ENCODE assay signal across 9 mouse cellular contexts in genomic region chr3:86110077-86110476, GRCm38 (mm10). TPM values are rescaled to one million over a fixed set of nuclear protein-coding genes. Genes with fewer than 3 reads are reported as not detected.
DNase-seq lines count a peak whose midpoint lies in the region; ATAC-seq and TF ChIP-seq lines count a peak whose summit lies in the region.
"Had no signal": no experiment of that assay in that cellular context is flagged by ENCODE, and none has a peak within 500 bp of the region (broad histone marks: within the 10 kb centered on the region; RNA-seq: fewer than 3 reads in every experiment).

No protein-coding gene starts in this region.

- no peaks in the 10 kb centered on the region for H3K27me3 ChIP-seq in CH12.LX (replicated peaks)
- no peaks in the 10 kb centered on the region for H3K27me3 ChIP-seq in heart, embryonic 13.5 days (replicated peaks)
- no peaks in the 10 kb centered on the region for H3K27me3 ChIP-seq in limb, embryonic 11.5 days (ENCODE audit: control insufficient read depth, insufficient read depth, low read length)
- H3K27me3 ChIP-seq: neural tube, embryonic 12.5 days had no signal

- 18% methylated on average over 10 of the region's 10 CpGs for WGBS in heart, embryonic 13.5 days
- 12% methylated on average over 10 of the region's 10 CpGs for WGBS in limb, embryonic 11.5 days

- H3K4me1 ChIP-seq in CH12.LX (ENCODE audit: control insufficient read depth in 1 of 2, insufficient read depth in 2 of 2) = peaks cover 0 to 8% of the 10 kb centered on the region in 2 experiments; a peak in 3 of 4 replicates
- peaks cover 3% of the 10 kb centered on the region; the same call in 1 of the 2 replicates for H3K4me1 ChIP-seq in heart, embryonic 13.5 days
- peaks cover 7% of the 10 kb centered on the region; the same call in 1 of the 2 replicates for H3K4me1 ChIP-seq in limb, embryonic 11.5 days (ENCODE audit: control insufficient read depth, insufficient read depth, low read length)
- H3K4me1 ChIP-seq: neural tube, embryonic 12.5 days had no signal

- TF ChIP-seq POLR2A in CH12.LX (IDR thresholded peaks at IDR 0.05; ENCODE audit: low read depth, low read length) = peak; percentile 55

- peak; percentile 28 to 70; a peak in 2 of 4 replicates for TF ChIP-seq CTCF in CH12.LX (conservative IDR thresholded peaks at IDR 0.05 in 1 of 2, IDR thresholded peaks at IDR 0.05 in 1 of 2; ENCODE audit: low read depth in 2 of 2, low read length in 2 of 2)

- peak overlapping the region; percentile 92 for H3K4me2 ChIP-seq in CH12.LX (ENCODE audit: insufficient read depth, low read depth, poor library complexity, severe bottlenecking)
- peak overlapping the region; percentile 53 for H3K4me2 ChIP-seq in heart, embryonic 13.5 days
- no peak overlapping the region for H3K4me2 ChIP-seq in limb, embryonic 11.5 days (ENCODE audit: low read depth, severe bottlenecking)
- H3K4me2 ChIP-seq: neural tube, embryonic 12.5 days had no signal

- peak; percentile 77 for DNase-seq in A20 (ENCODE audit: low read depth, low spot score)
- DNase-seq in CH12.LX (ENCODE audit: extremely low read depth) = peak; percentile 89
- DNase-seq in c-Kit-positive CD71-positive TER-119-negative erythroid progenitor cells, embryonic 14.5 days (ENCODE audit: low read depth) = peak; percentile 63
- peak; percentile 77 for DNase-seq in limb, embryonic 11.5 days (ENCODE audit: low spot score)
- DNase-seq in right cerebral cortex, postnatal 25 days = no peak
- DNase-seq in left cerebral cortex, adult 11 months (ENCODE audit: low spot score) = no peak

- H3K36me3 ChIP-seq in CH12.LX (replicated peaks in 1 of 2; ENCODE audit: control insufficient read depth in 1 of 2, insufficient read depth in 1 of 2, low read length in 1 of 2) = no peaks in the 10 kb centered on the region
- H3K36me3 ChIP-seq in heart, embryonic 13.5 days = peaks cover 14% of the 10 kb centered on the region
- H3K36me3 ChIP-seq in limb, embryonic 11.5 days (ENCODE audit: control insufficient read depth, insufficient read depth, low read length) = no peaks in the 10 kb centered on the region
- H3K36me3 ChIP-seq: neural tube, embryonic 12.5 days had no signal

- H3K4me3 ChIP-seq in CH12.LX (replicated peaks in 1 of 3; ENCODE audit: low read depth in 2 of 3, low read length in 2 of 3, poor library complexity in 1 of 3) = peak overlapping the region in 2 of 3 experiments; percentile 9 to 36
- H3K4me3 ChIP-seq in heart, embryonic 13.5 days = peak overlapping the region; percentile 27
- H3K4me3 ChIP-seq in limb, embryonic 11.5 days (ENCODE audit: low read depth, low read length) = no peak overlapping the region
- H3K4me3 ChIP-seq: neural tube, embryonic 12.5 days had no signal

- no peak for TF ChIP-seq EP300 in CH12.LX (IDR thresholded peaks at IDR 0.05; ENCODE audit: low read length)

- dilution Hi-C loops in CH12.LX (cut with MboI; ENCODE audit: extremely low pct_ligation_motif_present, extremely low pct_unique_long_range_greater_than_20kb, low sequenced_read_pairs) = no loop called here

- no peak for ATAC-seq in heart, embryonic 13.5 days (ENCODE audit: extremely low read depth, insufficient number of reproducible peaks, low FRiP score, low TSS enrichment)
- no peak for ATAC-seq in limb, embryonic 11.5 days (ENCODE audit: insufficient number of reproducible peaks, low FRiP score, low TSS enrichment, low read depth)
- peak; percentile 81 for ATAC-seq in monocyte, adult 5-6 weeks (replicated peaks; ENCODE audit: insufficient number of reproducible peaks, low FRiP score, low TSS enrichment, poor library complexity, severe bottlenecking)

- H3K9ac ChIP-seq in CH12.LX (ENCODE audit: insufficient read depth, low read depth) = peak overlapping the region; percentile 63
- H3K9ac ChIP-seq in heart, embryonic 13.5 days = peak overlapping the region; percentile 19; the same call in 1 of the 2 replicates
- H3K9ac ChIP-seq in limb, embryonic 11.5 days (ENCODE audit: low read length) = peak overlapping the region; percentile 17; the same call in 1 of the 2 replicates
- H3K9ac ChIP-seq: neural tube, embryonic 12.5 days had no signal

- in situ Hi-C loops in CH12.LX (cut with MboI; ENCODE audit: low pct_ligation_motif_present, low pct_unique_long_range_greater_than_20kb, low sequenced_read_pairs) = loop anchor here (25.0 kb wide), 1 partner anchor 398 kb away; no protein-coding TSS in a partner anchor

- H3K9me3 ChIP-seq in CH12.LX (replicated peaks; ENCODE audit: low read length) = no peaks in the 10 kb centered on the region
- H3K9me3 ChIP-seq in heart, embryonic 13.5 days = no peaks in the 10 kb centered on the region
- H3K9me3 ChIP-seq in limb, embryonic 11.5 days (ENCODE audit: control insufficient read depth, low read length) = no peaks in the 10 kb centered on the region
- H3K9me3 ChIP-seq: neural tube, embryonic 12.5 days had no signal

- H3K27ac ChIP-seq in CH12.LX (ENCODE audit: insufficient read depth, low read depth) = no peak overlapping the region
- H3K27ac ChIP-seq in heart, embryonic 13.5 days (replicated peaks) = no peak overlapping the region
- 0 out of 2 replicates have a peak overlapping the region, but pooled peaks have one; percentile 25 for H3K27ac ChIP-seq in limb, embryonic 11.5 days (replicated peaks; ENCODE audit: low read depth, low read length)
- H3K27ac ChIP-seq: neural tube, embryonic 12.5 days had no signal

- TF ChIP-seq RAD21 in CH12.LX (IDR thresholded peaks at IDR 0.05; ENCODE audit: low read depth, low read length) = peak; percentile 44

- H3K79me2 ChIP-seq in CH12.LX (replicated peaks; ENCODE audit: control insufficient read depth, extremely low read depth, insufficient read depth, poor library complexity, severe bottlenecking) = no peaks in the 10 kb centered on the region

TF ChIP-seq in CH12.LX, 34 proteins besides CTCF, POLR2A, EP300 and RAD21:
- TF ChIP-seq USF2 (conservative IDR thresholded peaks at IDR 0.05; ENCODE audit: low read depth, low read length) (no peak), CHD2 (IDR thresholded peaks at IDR 0.05; ENCODE audit: low read length) (no peak), SIN3A (IDR thresholded peaks at IDR 0.05; ENCODE audit: low read length) (peak; percentile 39; the same call in 1 of the 2 replicates), HCFC1 (IDR thresholded peaks at IDR 0.05; ENCODE audit: low read depth, low read length) (peak; percentile 29; the same call in 1 of the 2 replicates), MAX (IDR thresholded peaks at IDR 0.05; ENCODE audit: low read length) (peak; percentile 80), TBP (conservative IDR thresholded peaks at IDR 0.05; ENCODE audit: low read depth, low read length) (0 out of 2 replicates have a peak, but pooled peaks have one; percentile 18), ELF1 (IDR thresholded peaks at IDR 0.05; ENCODE audit: low read depth, low read length) (0 out of 2 replicates have a peak, but pooled peaks have one; percentile 24), ETS1 (conservative IDR thresholded peaks at IDR 0.05; ENCODE audit: low read depth, low read length) (0 out of 2 replicates have a peak, but pooled peaks have one; percentile 43), RCOR1 (conservative IDR thresholded peaks at IDR 0.05; ENCODE audit: low read depth, low read length) (no peak), JUN (IDR thresholded peaks at IDR 0.05; ENCODE audit: insufficient read depth, low read depth, low read length) (no peak), BHLHE40 (IDR thresholded peaks at IDR 0.05; ENCODE audit: low read depth, low read length) (no peak; the same call in 1 of the 2 replicates), NELFE (IDR thresholded peaks at IDR 0.05; ENCODE audit: low read depth, low read length) (peak; percentile 27; the same call in 1 of the 2 replicates), IRF4 (IDR thresholded peaks at IDR 0.05; ENCODE audit: low read depth, low read length) (peak; percentile 24; the same call in 1 of the 2 replicates), MYC (IDR thresholded peaks at IDR 0.05; ENCODE audit: low read depth, low read length) (peak; percentile 83), MXI1 (IDR thresholded peaks at IDR 0.05; ENCODE audit: low read depth, low read length) (peak; percentile 75; the same call in 1 of the 2 replicates), JUND (conservative IDR thresholded peaks at IDR 0.05; ENCODE audit: low read depth, low read length) (no peak), SMC3 (IDR thresholded peaks at IDR 0.05; ENCODE audit: low read depth, low read length) (peak; percentile 28), TCF12 (IDR thresholded peaks at IDR 0.05; ENCODE audit: low read depth, low read length) (peak; percentile 53; the same call in 1 of the 2 replicates)

RNA-seq across cellular contexts. Expression of gene Rps3a1, which starts 32.4 kb away (rescaled TPM):
- total RNA-seq in CH12.LX (2012; rRNA removed) (3,430 and 3,559 TPM in 2 replicates), CH12.LX (2014; rRNA removed) (4,566 and 5,270 TPM in 2 replicates)
- 2,244 and 2,512 TPM in 2 replicates for polyA plus RNA-seq in CH12.LX (2012; ENCODE audit: insufficient read length, low read depth)
- polyA plus RNA-seq in heart, embryonic 13.5 days (2015; fragmentation: Nextera tagmentation; extraction: Ambion mirVana) = 788 and 847 TPM in 2 replicates
- polyA plus RNA-seq in limb, embryonic 11.5 days (2014; fragmentation: Nextera tagmentation; extraction: Ambion mirVana) = 1,399 and 1,412 TPM in 2 replicates
- total RNA-seq in monocyte, adult 5-6 weeks (2017) = 2,726 to 3,318 TPM (median 3,221 TPM) in 3 replicates

Comparison
In these comparisons a context has a peak if more than half of its experiments do, and no peak if none do; other contexts are left out.
1. DNase-seq: peak in A20 (single experiment), CH12.LX (single experiment), c-Kit-positive CD71-positive TER-119-negative erythroid progenitor cells, embryonic 14.5 days (single experiment) and limb, embryonic 11.5 days (single experiment); none in right cerebral cortex, postnatal 25 days (single experiment) and left cerebral cortex, adult 11 months (single experiment).
2. Peak in every context shown above with its lines, with median percentiles within 50 percentile points of each other: H3K9ac ChIP-seq.